Mouse (Mus musculus) liver, embryonic 13.5 days (tissue): ENCODE results near the gene Ksr2. TPM values are rescaled to one million over a fixed set of nuclear protein-coding genes. Genes with fewer than 3 reads are reported as not detected.
"Not testable (repeated sequence)": the region's sequence is repeated elsewhere in the genome, so short reads cannot be mapped to it uniquely, and the experiment has no call there.

ENCODE experiments used
- ATAC-seq: fragments of 200-750 bp; cut with Nextera tagmentation; 2 replicates; pipeline ENCODE4 v1.8.0; 2017; ENCODE audit warnings: low read depth, mild to moderate bottlenecking, moderate number of reproducible peaks, moderate library complexity
- DNase-seq: peaks from one replicate; pipeline ENCODE4 v3.0.0; 2022
- H3K27ac ChIP-seq: fragments of 300-500 bp; sonication (generic); 2 replicates; pipeline ENCODE4 v1.5.1; 2015; ENCODE audit warnings: moderate library complexity, mild to moderate bottlenecking, inconsistent platforms
- H3K27me3 ChIP-seq: fragments of 300-500 bp; sonication (generic); 2 replicates; pipeline ENCODE4 v1.6.1; 2015; ENCODE audit warnings: mild to moderate bottlenecking, inconsistent platforms
- H3K36me3 ChIP-seq: fragments of 300-500 bp; sonication (generic); 2 replicates; pipeline ENCODE4 v1.6.1; 2015; ENCODE audit warnings: mild to moderate bottlenecking, inconsistent platforms
- H3K4me1 ChIP-seq: fragments of 300-500 bp; sonication (generic); replicated peaks from 2 replicates; pipeline ENCODE4 v1.6.1; 2015; ENCODE audit warnings: inconsistent platforms
- H3K4me2 ChIP-seq: fragments of 300-500 bp; sonication (generic); 2 replicates; pipeline ENCODE4 v1.6.1; 2015; ENCODE audit warnings: inconsistent platforms, mild to moderate bottlenecking, moderate library complexity
- H3K4me3 ChIP-seq: fragments of 300-500 bp; sonication (generic); replicated peaks from 2 replicates; pipeline ENCODE4 v1.5.1; 2015; ENCODE audit warnings: mild to moderate bottlenecking, inconsistent platforms
- H3K9ac ChIP-seq: fragments of 300-500 bp; sonication (generic); 2 replicates; pipeline ENCODE4 v1.6.1; 2015; ENCODE audit warnings: mild to moderate bottlenecking, inconsistent platforms
- H3K9me3 ChIP-seq: fragments of 300-500 bp; sonication (generic); replicated peaks from 2 replicates; pipeline ENCODE4 v1.6.1; 2016; ENCODE audit warnings: inconsistent platforms
- WGBS: fragments of 180-500 bp; shearing (Covaris S2); methylation state at CpG from one replicate; pipeline ENCODE4 v1.1.7; 2015; ENCODE audit not compliant: insufficient replicate concordance; 5-methylcytosine and 5-hydroxymethylcytosine counted together
- polyA plus RNA-seq: library from polyadenylated mRNA; unstranded; fragments of >200 nt; fragmentation: Nextera tagmentation; extraction: Ambion mirVana; gene quantifications from 2 replicates; pipeline ENCODE4 v1.2.1, GENCODE M21; 2015

The Ksr2 gene
- polyA plus RNA-seq, 1 experiment from 2014 or later, result 0.02 TPM

DNA sequence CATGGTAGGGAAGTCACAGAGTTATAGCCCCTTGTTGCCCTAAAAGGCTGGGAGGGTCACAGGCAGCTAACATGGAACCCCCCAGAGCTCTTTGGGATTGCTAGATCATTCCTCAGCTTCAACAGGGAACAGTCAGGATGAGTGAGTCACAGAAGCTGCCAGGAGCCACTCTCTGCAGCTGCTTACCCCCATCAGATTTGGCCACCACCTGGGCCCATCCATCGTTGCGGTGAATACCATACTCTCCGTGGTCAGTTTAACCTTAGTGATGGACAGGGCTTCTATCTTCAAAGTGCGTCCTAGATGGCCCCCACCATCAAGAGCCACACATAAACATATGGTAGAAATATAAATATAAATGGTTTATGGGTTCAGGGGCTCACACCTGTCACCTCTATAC lies 209.4 kb downstream of the Ksr2 start:
- 77% methylated on average over 4 of the region's 4 CpGs for WGBS

DNA sequence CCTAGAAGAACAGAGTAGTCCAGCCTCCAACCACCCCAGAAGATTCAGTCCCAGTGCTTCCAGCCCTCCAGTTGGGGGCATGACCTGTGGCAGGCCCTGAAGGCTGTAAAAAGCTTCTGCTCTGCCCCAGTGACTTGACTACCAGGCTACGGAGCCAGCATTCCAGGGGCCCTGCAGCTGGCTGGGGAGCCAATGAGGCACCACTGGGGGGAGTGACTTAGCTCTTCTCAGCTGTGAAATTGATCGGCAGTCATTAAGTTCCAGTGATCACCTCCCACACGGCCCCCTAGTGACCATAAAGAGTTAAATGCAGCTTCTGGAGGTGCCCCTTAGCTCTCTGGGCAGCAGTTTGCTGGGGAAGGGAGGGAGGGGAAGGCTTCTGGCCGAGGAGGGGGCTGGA lies 213.1 kb downstream of the Ksr2 start:
- 9% methylated on average over 4 of the region's 4 CpGs for WGBS
- ATAC-seq (no peak), DNase-seq (no peak)
- no peak overlapping the region for H3K4me2 ChIP-seq
- no peak overlapping the region for H3K9ac ChIP-seq
- no peaks in the 10 kb centered on the region for H3K4me1 ChIP-seq
- H3K36me3 ChIP-seq, result no peaks in the 10 kb centered on the region
- no peaks in the 10 kb centered on the region for H3K27me3 ChIP-seq
- no peak overlapping the region for H3K4me3 ChIP-seq
- no peaks in the 10 kb centered on the region for H3K9me3 ChIP-seq
- no peak overlapping the region for H3K27ac ChIP-seq

More for the DNA sequence above, 209.4 kb downstream of the Ksr2 start:
- ATAC-seq, H3K9ac ChIP-seq, H3K27ac ChIP-seq, H3K4me2 ChIP-seq, H3K4me3 ChIP-seq, H3K36me3 ChIP-seq, H3K27me3 ChIP-seq, DNase-seq, H3K4me1 ChIP-seq, H3K9me3 ChIP-seq: not testable (repeated sequence)

DNA sequence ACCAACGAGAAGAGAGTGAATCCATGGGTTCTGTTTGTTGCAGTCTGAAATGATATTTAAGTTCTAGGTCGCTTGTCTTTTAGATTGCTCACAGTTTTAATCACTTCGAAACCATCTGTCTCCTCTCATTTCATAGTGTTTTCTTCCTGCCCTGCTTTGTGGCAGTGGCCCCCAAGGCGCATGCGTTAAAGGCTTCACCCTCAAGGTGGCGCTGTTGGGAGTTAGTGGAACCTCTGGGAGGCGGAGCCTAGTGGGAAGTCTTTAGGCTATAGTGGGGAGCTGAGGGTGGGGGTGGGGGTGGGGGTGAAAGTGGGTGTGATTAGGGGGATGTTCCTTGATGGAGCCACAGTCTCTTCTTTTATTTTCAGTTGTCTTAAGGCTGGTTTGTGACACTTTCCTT lies 214.6 kb downstream of the Ksr2 start:
- H3K4me3 ChIP-seq, result no peak overlapping the region
- no peaks in the 10 kb centered on the region for H3K9me3 ChIP-seq
- H3K36me3 ChIP-seq, result no peaks in the 10 kb centered on the region
- ATAC-seq, result no peak
- H3K27ac ChIP-seq, result no peak overlapping the region
- no peaks in the 10 kb centered on the region for H3K4me1 ChIP-seq
- H3K4me2 ChIP-seq, result no peak overlapping the region
- DNase-seq, result peak; percentile 4
- H3K27me3 ChIP-seq, result no peaks in the 10 kb centered on the region
- H3K9ac ChIP-seq, result no peak overlapping the region
- 35% methylated on average over 7 of the region's 7 CpGs for WGBS

DNA sequence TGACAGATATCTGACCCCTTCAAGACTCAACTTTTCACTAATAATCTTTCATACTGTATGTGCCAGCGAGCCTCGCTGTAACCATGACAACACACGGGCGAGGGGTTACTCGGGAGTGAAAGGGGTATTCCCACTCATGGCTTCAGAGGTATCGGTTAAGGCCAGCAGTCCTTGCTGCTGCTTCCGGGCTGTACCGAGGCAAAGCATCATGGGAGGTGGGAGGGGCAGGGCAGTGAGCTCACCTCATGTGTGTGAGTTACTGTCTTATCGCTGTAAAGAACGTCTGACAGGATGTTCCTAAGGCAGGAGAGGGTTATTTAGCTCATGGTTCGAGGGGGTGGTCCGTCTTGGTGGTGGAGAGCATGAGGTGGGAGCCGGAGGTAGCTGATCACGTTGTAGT lies 215.8 kb downstream of the Ksr2 start:
- Histone ChIP-seq H3K4me1 (no peaks in the 10 kb centered on the region), H3K4me2 (no peak overlapping the region), H3K36me3 (no peaks in the 10 kb centered on the region), H3K9ac (no peak overlapping the region), H3K27ac (no peak overlapping the region), H3K4me3 (no peak overlapping the region), H3K27me3 (no peaks in the 10 kb centered on the region), H3K9me3 (no peaks in the 10 kb centered on the region)
- no peak for ATAC-seq
- 76% methylated on average over 14 of the region's 14 CpGs for WGBS
- DNase-seq, result no peak

DNA sequence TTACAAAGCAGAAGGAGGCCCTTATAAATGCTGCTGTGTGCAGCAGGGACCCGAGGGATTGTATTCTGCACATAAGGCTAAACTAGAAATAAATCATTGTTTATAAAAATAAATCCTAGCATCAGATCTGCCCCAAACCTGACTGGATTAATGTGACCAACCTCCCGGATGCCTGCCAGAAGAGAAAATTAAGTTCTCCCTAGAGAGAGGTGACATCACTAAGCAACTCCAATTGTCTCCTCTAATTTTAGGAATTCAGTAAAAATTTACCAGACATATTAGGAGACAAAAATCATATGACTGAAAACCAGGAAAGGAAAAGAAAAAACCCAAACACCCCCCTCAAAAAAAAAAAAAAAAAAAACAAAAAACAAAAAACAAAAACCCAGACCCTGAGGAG lies 221.4 kb downstream of the Ksr2 start:
- Histone ChIP-seq H3K27ac (no peak overlapping the region), H3K27me3 (no peaks in the 10 kb centered on the region), H3K9me3 (no peaks in the 10 kb centered on the region), H3K4me2 (no peak overlapping the region), H3K9ac (no peak overlapping the region), H3K4me3 (no peak overlapping the region), H3K4me1 (no peaks in the 10 kb centered on the region), H3K36me3 (no peaks in the 10 kb centered on the region)
- no peak for ATAC-seq
- 62% methylated on average over 2 of the region's 2 CpGs for WGBS
- DNase-seq, result no peak

DNA sequence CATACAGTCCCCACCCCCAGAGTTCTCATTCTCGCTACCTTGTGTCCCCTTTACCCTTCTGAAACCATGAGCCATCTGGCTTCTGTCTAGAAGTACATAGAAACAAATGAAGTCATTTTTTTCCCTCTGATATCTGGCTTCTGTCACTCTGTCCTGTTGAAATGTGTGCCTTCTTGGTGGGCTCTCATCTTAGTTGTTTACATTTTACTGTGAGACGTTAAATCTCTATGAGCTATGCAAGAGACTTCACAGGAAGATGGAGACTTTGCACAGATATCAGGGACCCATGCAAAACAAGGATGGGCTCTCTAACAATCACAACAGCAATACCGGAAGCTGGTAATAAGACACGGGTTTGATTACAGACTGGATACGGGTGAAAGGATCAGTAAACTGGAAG lies 222.0 kb downstream of the Ksr2 start:
- Histone ChIP-seq H3K9me3 (no peaks in the 10 kb centered on the region), H3K4me2 (no peak overlapping the region), H3K27me3 (no peaks in the 10 kb centered on the region), H3K36me3 (no peaks in the 10 kb centered on the region), H3K4me1 (no peaks in the 10 kb centered on the region), H3K27ac (no peak overlapping the region), H3K9ac (no peak overlapping the region), H3K4me3 (no peak overlapping the region)
- no peak for DNase-seq
- no peak for ATAC-seq
- WGBS, result 54% methylated on average over 5 of the region's 5 CpGs

DNA sequence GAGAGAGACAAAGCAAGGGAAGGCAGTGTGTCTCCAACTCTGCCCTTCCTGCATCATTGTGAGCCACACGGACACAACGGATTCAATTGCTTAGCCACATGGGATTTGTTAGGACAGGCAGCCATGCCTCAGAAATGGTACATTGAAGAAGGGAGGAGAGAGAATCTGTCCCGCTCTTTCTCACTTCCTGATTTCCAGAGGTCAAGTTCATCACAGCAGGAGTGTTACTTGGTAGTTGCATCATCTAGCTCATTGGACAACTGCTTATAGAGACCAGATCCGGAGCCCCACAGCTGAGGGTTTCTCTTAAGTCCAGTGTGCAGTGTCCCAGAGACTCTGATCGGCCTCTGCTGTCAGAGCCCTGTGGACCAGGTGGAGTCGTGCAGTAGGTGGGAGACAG lies 227.8 kb downstream of the Ksr2 start:
- no peak overlapping the region for H3K4me2 ChIP-seq
- ATAC-seq, result no peak
- H3K27me3 ChIP-seq, result no peaks in the 10 kb centered on the region
- no peak overlapping the region for H3K4me3 ChIP-seq
- DNase-seq, result no peak
- no peaks in the 10 kb centered on the region for H3K9me3 ChIP-seq
- H3K9ac ChIP-seq, result no peak overlapping the region
- H3K27ac ChIP-seq, result no peak overlapping the region
- no peaks in the 10 kb centered on the region for H3K4me1 ChIP-seq
- no peaks in the 10 kb centered on the region for H3K36me3 ChIP-seq
- 68% methylated on average over 6 of the region's 6 CpGs for WGBS

DNA sequence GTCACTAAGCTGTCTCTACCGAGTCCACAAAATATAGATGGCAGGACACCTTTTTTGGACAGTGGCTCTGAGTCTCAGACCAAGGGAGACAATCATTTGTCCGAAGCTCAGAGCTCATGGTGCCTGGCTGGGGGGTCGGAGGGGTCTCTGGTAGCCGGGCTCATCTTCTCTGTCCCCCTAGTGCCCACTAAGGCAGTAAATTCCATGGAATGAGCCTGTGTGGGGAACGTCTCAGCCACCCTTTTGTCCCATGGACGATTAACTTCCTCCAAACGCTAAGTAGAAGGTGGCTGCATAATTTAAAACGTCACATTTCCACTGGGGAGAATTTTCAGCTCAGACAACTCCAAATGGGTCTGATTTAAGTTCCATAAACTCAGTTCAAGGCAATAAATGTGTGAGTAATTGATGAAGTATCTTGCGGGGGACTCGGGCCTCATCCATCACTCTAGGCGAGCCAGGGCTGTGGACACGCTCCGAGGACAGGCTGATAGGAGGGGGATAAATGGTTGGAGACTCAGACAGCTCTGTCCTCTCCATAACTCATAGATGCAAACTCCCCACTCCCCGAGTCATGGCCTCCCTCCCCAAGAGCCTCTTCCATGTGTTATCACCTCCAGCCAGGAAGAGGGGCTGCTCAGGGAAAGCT lies 237.6 kb downstream of the Ksr2 start:
- ATAC-seq, result no peak
- WGBS, result 55% methylated on average over 14 of the region's 14 CpGs
- no peak overlapping the region for H3K4me3 ChIP-seq
- no peaks in the 10 kb centered on the region for H3K9me3 ChIP-seq
- no peaks in the 10 kb centered on the region for H3K27me3 ChIP-seq
- H3K36me3 ChIP-seq, result no peaks in the 10 kb centered on the region
- no peak overlapping the region for H3K27ac ChIP-seq
- H3K4me1 ChIP-seq, result no peaks in the 10 kb centered on the region
- DNase-seq, result no peak
- no peak overlapping the region for H3K4me2 ChIP-seq
- no peak overlapping the region for H3K9ac ChIP-seq

DNA sequence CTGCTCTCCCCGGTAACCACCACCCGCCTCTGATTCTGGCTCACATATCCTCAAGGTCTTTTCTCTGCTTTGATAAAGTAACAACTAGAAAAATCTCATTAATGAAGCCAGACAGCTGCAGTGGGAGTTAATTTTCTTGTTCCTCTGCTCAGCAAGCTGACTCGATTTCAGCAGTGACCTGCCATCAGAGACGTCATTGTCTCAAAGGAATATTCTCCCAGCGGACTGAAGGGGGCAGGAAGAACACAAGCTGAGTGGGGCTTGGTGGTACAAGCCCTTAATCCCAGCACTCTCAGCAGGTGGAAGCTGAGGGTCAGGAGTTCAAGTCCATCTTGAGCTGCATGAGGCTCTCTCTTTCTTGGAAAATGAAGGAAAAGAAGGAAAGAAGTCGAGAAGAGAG lies 244.8 kb downstream of the Ksr2 start:
- no peak overlapping the region for H3K27ac ChIP-seq

DNA sequence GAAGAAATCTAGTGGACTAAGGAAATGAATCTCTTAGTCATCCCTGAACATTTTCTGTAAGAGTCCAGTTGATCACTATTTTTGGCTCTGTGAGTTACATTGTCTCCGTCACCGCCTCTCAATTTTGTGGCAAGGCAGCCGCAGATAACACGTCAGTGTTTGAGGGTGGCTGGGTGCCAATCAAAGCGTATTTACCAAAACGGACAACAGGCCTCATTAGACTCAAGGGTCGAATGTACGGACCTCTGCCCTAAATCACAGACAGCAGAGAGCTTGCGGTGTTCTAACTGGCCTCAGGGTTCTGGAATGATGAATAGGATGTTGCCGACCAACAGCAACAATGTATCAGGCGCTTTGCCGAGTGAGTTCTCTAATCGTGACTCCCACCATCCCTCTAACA lies 245.8 kb downstream of the Ksr2 start:
- Histone ChIP-seq H3K4me1 (no peaks in the 10 kb centered on the region), H3K4me2 (no peak overlapping the region), H3K27ac (no peak overlapping the region), H3K27me3 (no peaks in the 10 kb centered on the region), H3K9me3 (no peaks in the 10 kb centered on the region), H3K9ac (no peak overlapping the region), H3K36me3 (no peaks in the 10 kb centered on the region), H3K4me3 (no peak overlapping the region)
- DNase-seq, result no peak
- 64% methylated on average over 13 of the region's 13 CpGs for WGBS
- ATAC-seq, result no peak

More for the DNA sequence above, 244.8 kb downstream of the Ksr2 start:
- H3K4me2 ChIP-seq, result no peak overlapping the region
- 38% methylated on average over 6 of the region's 6 CpGs for WGBS
- H3K27me3 ChIP-seq, result no peaks in the 10 kb centered on the region
- H3K4me3 ChIP-seq, result no peak overlapping the region
- H3K9ac ChIP-seq, result no peak overlapping the region
- ATAC-seq, result no peak
- H3K36me3 ChIP-seq, result no peaks in the 10 kb centered on the region
- no peaks in the 10 kb centered on the region for H3K4me1 ChIP-seq
- no peaks in the 10 kb centered on the region for H3K9me3 ChIP-seq
- no peak for DNase-seq

DNA sequence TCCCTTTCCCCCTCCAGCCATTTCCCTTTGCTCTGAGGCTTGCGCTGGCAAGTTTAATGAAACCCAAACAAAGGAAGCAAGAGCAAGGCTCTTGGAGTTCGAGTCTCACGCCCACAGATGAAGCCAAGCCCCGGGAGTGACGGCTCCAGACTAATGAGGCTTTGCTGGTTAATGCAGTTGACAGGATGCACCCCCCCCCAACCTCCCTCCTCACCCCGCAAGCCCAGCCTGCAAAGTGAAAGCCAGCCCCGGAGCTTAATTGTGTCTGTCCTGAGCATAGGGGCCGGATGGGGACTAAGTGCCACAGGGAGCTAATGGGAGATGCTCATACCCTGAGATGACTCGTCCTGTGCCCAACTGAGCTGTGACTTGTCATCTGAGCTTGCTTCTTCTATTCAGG lies 251.4 kb downstream of the Ksr2 start:
- H3K9me3 ChIP-seq, result no peaks in the 10 kb centered on the region
- no peak overlapping the region for H3K9ac ChIP-seq
- H3K27me3 ChIP-seq, result no peaks in the 10 kb centered on the region
- H3K4me1 ChIP-seq, result no peaks in the 10 kb centered on the region
- no peaks in the 10 kb centered on the region for H3K36me3 ChIP-seq
- no peak overlapping the region for H3K4me2 ChIP-seq
- ATAC-seq (no peak), DNase-seq (no peak)
- H3K4me3 ChIP-seq, result no peak overlapping the region
- 9% methylated on average over 9 of the region's 9 CpGs for WGBS
- H3K27ac ChIP-seq, result no peak overlapping the region

DNA sequence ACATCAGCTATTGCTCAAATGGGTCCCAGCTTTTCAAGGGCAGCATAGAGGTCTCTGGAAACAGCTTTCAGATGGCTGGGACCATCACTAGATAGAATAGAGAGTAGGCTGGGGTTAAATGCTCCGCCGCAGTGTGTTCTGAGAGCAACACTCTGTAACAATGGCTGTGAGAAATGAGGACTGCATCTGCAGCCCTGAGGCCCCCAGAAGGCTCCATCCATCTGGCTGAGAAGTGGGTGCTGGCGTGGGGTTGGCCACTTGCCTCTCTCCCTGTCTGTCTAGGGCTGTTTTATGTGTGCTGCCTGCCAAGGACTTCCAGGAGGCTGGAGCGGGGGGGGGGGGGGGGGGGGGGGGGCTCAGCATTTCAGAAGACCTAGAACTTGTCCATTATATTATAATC lies 253.5 kb downstream of the Ksr2 start:
- Histone ChIP-seq H3K9me3 (no peaks in the 10 kb centered on the region), H3K4me2 (no peak overlapping the region), H3K27ac (no peak overlapping the region), H3K27me3 (no peaks in the 10 kb centered on the region), H3K4me1 (no peaks in the 10 kb centered on the region), H3K9ac (no peak overlapping the region), H3K36me3 (no peaks in the 10 kb centered on the region), H3K4me3 (no peak overlapping the region)
- DNase-seq (no peak), ATAC-seq (no peak)
- 67% methylated on average over 3 of the region's 4 CpGs for WGBS
